Mouse (Mus musculus) megakaryocyte-erythroid progenitor cell, adult 5-6 weeks (primary cell): Measurements from ENCODE around the gene Phf21b. TPM values are rescaled to one million over a fixed set of nuclear protein-coding genes. Genes with fewer than 3 reads are reported as not detected.

ENCODE experiments used
- ATAC-seq: replicated peaks from 2 replicates; pipeline ENCODE4 v1.8.0; 2016; ENCODE audit warnings: mild to moderate bottlenecking, inconsistent platforms; ENCODE audit not compliant: severe bottlenecking, poor library complexity, low FRiP score, low TSS enrichment
- total RNA-seq, 2 experiments: library from RNA; stranded (forward) in 1 of 2; stranded (reverse) in 1 of 2; fragments of 200-1000, 215-1000 nt in 1 of 2; fragments of >200 nt in 1 of 2; fragmentation: Nextera tagmentation in 1 of 2; gene quantifications; 2 replicates each; pipeline ENCODE4 v1.2.3; 2014 to 2017

The Phf21b gene
- total RNA-seq, 2 experiments from 2014 or later: 4.0 TPM; not detected in 1

DNA sequence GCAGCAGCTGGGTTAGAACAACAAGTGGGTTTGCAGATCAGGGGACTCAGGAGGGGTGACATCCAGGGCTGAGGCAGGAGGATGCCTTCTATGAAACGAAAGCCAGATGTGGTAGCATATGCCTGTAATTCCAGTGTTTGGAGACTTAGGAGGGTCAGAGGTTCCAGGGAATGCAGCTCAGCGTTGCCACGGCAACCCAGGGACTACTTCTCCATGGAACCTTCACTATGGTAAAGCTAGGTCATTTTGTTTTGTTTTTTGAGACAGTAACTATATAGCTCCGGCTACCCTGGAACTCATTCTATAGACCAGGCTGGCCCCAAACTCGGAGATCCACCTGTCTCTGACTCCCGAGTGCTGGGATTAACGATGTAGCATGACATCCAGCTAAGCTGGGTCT, 117.6 kb downstream of the Phf21b start:
- ATAC-seq: no peak

DNA sequence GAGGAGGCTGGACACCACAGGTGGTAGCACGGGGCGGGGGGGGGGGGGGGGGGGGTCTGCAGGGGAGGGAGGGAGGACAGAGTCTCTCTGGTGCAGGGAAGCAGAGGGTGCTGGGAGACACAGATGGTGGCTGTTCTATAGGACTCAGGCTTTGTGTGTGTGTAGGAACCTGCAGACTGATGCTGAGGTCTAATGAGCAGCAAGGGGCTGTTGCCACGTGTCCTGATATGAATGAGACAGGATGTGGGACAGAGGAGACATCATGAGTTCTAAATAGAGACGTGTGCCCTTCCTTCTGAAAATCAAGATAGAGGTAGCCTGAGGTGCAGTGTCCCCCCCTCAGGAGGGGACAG, 118.9 kb downstream of the Phf21b start:
- no peak for ATAC-seq

DNA sequence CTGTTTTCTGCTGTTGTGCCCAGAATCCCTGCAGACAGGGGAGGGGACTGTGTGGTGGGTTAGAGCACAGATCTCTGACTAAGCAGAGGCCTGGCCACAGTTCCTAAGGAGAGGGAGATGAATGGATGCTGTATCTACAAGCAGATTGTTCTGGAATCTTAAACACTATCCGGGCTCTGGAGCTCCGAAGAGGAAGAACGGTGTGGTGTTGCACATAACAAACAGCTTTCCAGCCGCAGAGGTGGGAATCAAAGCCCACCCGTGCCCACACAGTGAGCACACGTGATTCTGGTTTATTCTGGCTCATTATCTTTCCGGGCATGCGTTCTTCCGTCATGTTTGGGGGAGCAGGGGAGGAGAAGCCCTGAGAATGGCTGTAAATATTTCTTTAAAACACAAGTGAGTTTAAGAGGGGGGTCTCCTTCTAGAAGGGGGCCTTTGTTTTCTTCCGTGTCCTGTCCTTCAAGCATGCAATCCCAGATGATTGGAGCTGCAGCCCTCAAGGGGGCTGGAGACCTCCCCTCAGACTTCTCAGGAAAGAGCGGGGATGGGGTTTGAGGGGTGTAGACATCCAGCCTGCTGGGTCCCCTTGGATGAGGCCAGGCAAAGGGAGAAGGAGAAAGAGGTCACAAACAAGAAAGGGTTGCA, 119.4 kb downstream of the Phf21b start:
- ATAC-seq: no peak

Other genes with a start within 250 kb of the Phf21b start
- gene Prr5, start 186.4 kb downstream of the Phf21b start, total RNA-seq (2014; fragmentation: Nextera tagmentation): 1.2 TPM in 1 of 2 replicates, not detected in the other
- gene Prr5, start 186.4 kb downstream of the Phf21b start, total RNA-seq (2017): 0.34 and 0.85 TPM in 2 replicates
- not detected in 2 replicates for gene Arhgap8, start 136.0 kb downstream of the Phf21b start, total RNA-seq (2014; fragmentation: Nextera tagmentation)
- gene Arhgap8, start 136.0 kb downstream of the Phf21b start, total RNA-seq (2017): not detected in 2 replicates
- 0.90 and 1.3 TPM in 2 replicates for gene Gm29666, start 64.0 kb upstream of the Phf21b start, total RNA-seq (2014; fragmentation: Nextera tagmentation)
- gene Gm29666, start 64.0 kb upstream of the Phf21b start, total RNA-seq (2017): 0.23 TPM in 2 replicates
- gene Nup50, start 67.4 kb upstream of the Phf21b start, total RNA-seq (2014; fragmentation: Nextera tagmentation): 51.5 and 56.4 TPM in 2 replicates
- 102 TPM in 2 replicates for gene Nup50, start 67.4 kb upstream of the Phf21b start, total RNA-seq (2017)
- gene 5031439G07Rik, start 132.5 kb upstream of the Phf21b start, total RNA-seq (2014; fragmentation: Nextera tagmentation): 3.5 and 3.6 TPM in 2 replicates
- 2.2 and 4.0 TPM in 2 replicates for gene 5031439G07Rik, start 132.5 kb upstream of the Phf21b start, total RNA-seq (2017)
- gene Upk3a, start 161.1 kb upstream of the Phf21b start, total RNA-seq (2014; fragmentation: Nextera tagmentation): not detected in 2 replicates
- not detected in 2 replicates for gene Upk3a, start 161.1 kb upstream of the Phf21b start, total RNA-seq (2017)
- 9.3 and 9.6 TPM in 2 replicates for gene Fam118a, start 172.9 kb upstream of the Phf21b start, total RNA-seq (2014; fragmentation: Nextera tagmentation)
- 5.7 and 8.9 TPM in 2 replicates for gene Fam118a, start 172.9 kb upstream of the Phf21b start, total RNA-seq (2017)